Mouse (Mus musculus): ENCODE measurements around the gene Fuk. TPM values are rescaled to one million over a fixed set of nuclear protein-coding genes. Genes with fewer than 3 reads are reported as not detected.
"Not testable (repeated sequence)": the region's sequence is repeated elsewhere in the genome, so short reads cannot be mapped to it uniquely, and the experiment has no call there.

The Fuk gene
- polyA plus RNA-seq, 1 experiment from 2014 or later = 8.7 TPM

GRCm38 (mm10) chr8:110917415-110917814 is 15.1 kb upstream of the Fuk start:
- Histone ChIP-seq H3K4me2 (replicated peaks) (no peak overlapping the region), H3K4me1 (peaks cover 24% of the 10 kb centered on the region), H3K9ac (replicated peaks) (no peak overlapping the region), H3K27ac (replicated peaks) (no peak overlapping the region), H3K9me3 (no peaks in the 10 kb centered on the region), H3K4me3 (no peak overlapping the region), H3K27me3 (no peaks in the 10 kb centered on the region), H3K36me3 (no peaks in the 10 kb centered on the region)
- no peak for ATAC-seq (replicated peaks)
- 65% methylated on average over 2 of the region's 2 CpGs for WGBS

GRCm38 (mm10) chr8:110911576-110912570 is 9.6 kb upstream of the Fuk start:
- 87% methylated on average over 15 of the region's 15 CpGs for WGBS
- Histone ChIP-seq H3K4me3 (no peak overlapping the region), H3K36me3 (no peaks in the 10 kb centered on the region), H3K9me3 (no peaks in the 10 kb centered on the region), H3K9ac (replicated peaks) (no peak overlapping the region), H3K4me1 (no peaks in the 10 kb centered on the region), H3K27ac (replicated peaks) (no peak overlapping the region), H3K4me2 (replicated peaks) (no peak overlapping the region), H3K27me3 (no peaks in the 10 kb centered on the region)
- ATAC-seq (replicated peaks) = no peak

- not testable (repeated sequence) for H3K9me3 ChIP-seq; H3K4me3 ChIP-seq; ATAC-seq (replicated peaks); H3K27ac ChIP-seq (replicated peaks); H3K36me3 ChIP-seq; H3K4me2 ChIP-seq (replicated peaks); H3K4me1 ChIP-seq; H3K27me3 ChIP-seq; H3K9ac ChIP-seq (replicated peaks)
These were observed 7.6 kb upstream of the Fuk start for GRCm38 (mm10) chr8:110909850-110910249.

DNA sequence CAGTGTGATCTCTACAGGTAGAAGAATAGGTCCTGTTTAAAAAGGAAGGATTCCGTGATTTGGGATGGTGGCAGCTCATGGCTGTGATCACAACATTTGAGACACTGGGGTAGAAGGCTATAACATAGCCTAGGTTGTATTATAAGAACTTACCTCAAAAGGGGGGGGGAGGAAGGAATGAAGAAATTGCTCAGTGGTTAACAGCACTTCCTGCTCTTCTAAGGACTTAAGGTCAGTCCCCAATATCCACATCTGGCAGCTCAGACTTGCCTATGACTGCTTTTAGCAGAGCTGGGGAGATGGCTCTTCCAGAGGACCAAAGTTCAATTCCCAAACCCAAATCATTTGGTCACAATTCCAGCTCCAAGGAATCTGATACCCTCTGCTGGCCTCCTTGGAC is 4.4 kb upstream of the Fuk start:
- H3K9ac ChIP-seq (replicated peaks) = no peak overlapping the region
- ATAC-seq (replicated peaks) = no peak
- H3K36me3 ChIP-seq = no peaks in the 10 kb centered on the region
- no peaks in the 10 kb centered on the region for H3K9me3 ChIP-seq
- H3K4me1 ChIP-seq = peaks cover under 1% of the 10 kb centered on the region; the same call in 1 of the 2 replicates
- no peak overlapping the region for H3K4me2 ChIP-seq (replicated peaks)
- no peaks in the 10 kb centered on the region for H3K27me3 ChIP-seq
- WGBS = 89% methylated on average over 1 of the region's 1 CpGs
- H3K4me3 ChIP-seq = no peak overlapping the region
- no peak overlapping the region for H3K27ac ChIP-seq (replicated peaks)

DNA sequence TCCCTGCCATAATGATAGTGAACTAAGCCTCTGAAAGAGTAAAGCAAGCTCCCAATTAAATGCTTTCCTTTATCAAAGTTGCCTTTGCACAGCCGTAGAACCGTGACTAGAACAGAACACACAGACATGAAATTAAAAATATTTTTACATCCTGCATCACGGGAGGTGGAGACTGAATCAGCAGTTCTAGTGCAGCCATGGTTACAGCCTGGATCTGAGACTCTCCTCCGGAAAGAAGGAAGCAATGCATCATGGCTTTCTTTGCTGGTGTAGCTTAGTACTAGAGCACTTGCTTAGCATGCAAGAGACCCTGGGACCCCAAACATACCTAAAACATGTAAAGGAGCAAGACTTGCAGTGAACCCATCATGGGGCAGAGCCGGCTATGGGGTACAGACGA is 3.1 kb upstream of the Fuk start:
- Histone ChIP-seq H3K9ac (replicated peaks) (no peak overlapping the region), H3K36me3 (no peaks in the 10 kb centered on the region), H3K4me3 (no peak overlapping the region), H3K4me2 (replicated peaks) (no peak overlapping the region), H3K27me3 (no peaks in the 10 kb centered on the region), H3K27ac (replicated peaks) (no peak overlapping the region), H3K9me3 (no peaks in the 10 kb centered on the region), H3K4me1 (peaks cover 3% of the 10 kb centered on the region; the same call in 1 of the 2 replicates)
- ATAC-seq (replicated peaks) = no peak
- 91% methylated on average over 6 of the region's 6 CpGs for WGBS

GRCm38 (mm10) chr8:110902579-110902965 is 284 bp upstream of the Fuk start:
- Histone ChIP-seq H3K36me3 (0 out of 2 replicates have a peak, but pooled peaks cover 6% of the 10 kb centered on the region), H3K9me3 (no peaks in the 10 kb centered on the region), H3K4me3 (peak overlapping the region; percentile 75), H3K27me3 (no peaks in the 10 kb centered on the region), H3K9ac (replicated peaks) (no peak overlapping the region), H3K4me2 (replicated peaks) (peak overlapping the region; percentile 63), H3K27ac (replicated peaks) (no peak overlapping the region), H3K4me1 (peaks cover 3% of the 10 kb centered on the region; the same call in 1 of the 2 replicates)
- 62% methylated on average over 2 of the region's 2 CpGs for WGBS
- ATAC-seq (replicated peaks) = peak; percentile 35; the same call in 1 of the 2 replicates

GRCm38 (mm10) chr8:110901056-110901455 is 1.2 kb downstream of the Fuk start:
- H3K9ac ChIP-seq (replicated peaks) = no peak overlapping the region
- WGBS = 68% methylated on average over 3 of the region's 3 CpGs
- H3K4me1 ChIP-seq = peaks cover 3% of the 10 kb centered on the region; the same call in 1 of the 2 replicates
- H3K4me3 ChIP-seq = no peak overlapping the region
- ATAC-seq (replicated peaks) = no peak
- H3K4me2 ChIP-seq (replicated peaks) = no peak overlapping the region
- H3K27me3 ChIP-seq = no peaks in the 10 kb centered on the region
- H3K27ac ChIP-seq (replicated peaks) = no peak overlapping the region
- H3K9me3 ChIP-seq = no peaks in the 10 kb centered on the region
- 0 out of 2 replicates have a peak, but pooled peaks cover 6% of the 10 kb centered on the region for H3K36me3 ChIP-seq

- H3K4me2 ChIP-seq (replicated peaks) = no peak overlapping the region
- ATAC-seq (replicated peaks) = no peak
- no peak overlapping the region for H3K27ac ChIP-seq (replicated peaks)
- no peaks in the 10 kb centered on the region for H3K9me3 ChIP-seq
- peaks cover 3% of the 10 kb centered on the region; the same call in 1 of the 2 replicates for H3K4me1 ChIP-seq
- H3K4me3 ChIP-seq = no peak overlapping the region
- no peak overlapping the region for H3K9ac ChIP-seq (replicated peaks)
- H3K36me3 ChIP-seq = 0 out of 2 replicates have a peak, but pooled peaks cover 6% of the 10 kb centered on the region
- H3K27me3 ChIP-seq = no peaks in the 10 kb centered on the region
- WGBS = 92% methylated on average over 6 of the region's 6 CpGs
These were observed 4.8 kb downstream of the Fuk start for GRCm38 (mm10) chr8:110897495-110897894.

GRCm38 (mm10) chr8:110895812-110896211 is 6.5 kb downstream of the Fuk start:
- no peak for ATAC-seq (replicated peaks)
- no peaks in the 10 kb centered on the region for H3K4me1 ChIP-seq
- H3K4me2 ChIP-seq (replicated peaks) = no peak overlapping the region
- no peak overlapping the region for H3K4me3 ChIP-seq
- no peaks in the 10 kb centered on the region for H3K27me3 ChIP-seq
- 0 out of 2 replicates have a peak, but pooled peaks cover 6% of the 10 kb centered on the region for H3K36me3 ChIP-seq
- no peak overlapping the region for H3K27ac ChIP-seq (replicated peaks)
- no peak overlapping the region for H3K9ac ChIP-seq (replicated peaks)
- 94% methylated on average over 13 of the region's 13 CpGs for WGBS
- no peaks in the 10 kb centered on the region for H3K9me3 ChIP-seq

DNA sequence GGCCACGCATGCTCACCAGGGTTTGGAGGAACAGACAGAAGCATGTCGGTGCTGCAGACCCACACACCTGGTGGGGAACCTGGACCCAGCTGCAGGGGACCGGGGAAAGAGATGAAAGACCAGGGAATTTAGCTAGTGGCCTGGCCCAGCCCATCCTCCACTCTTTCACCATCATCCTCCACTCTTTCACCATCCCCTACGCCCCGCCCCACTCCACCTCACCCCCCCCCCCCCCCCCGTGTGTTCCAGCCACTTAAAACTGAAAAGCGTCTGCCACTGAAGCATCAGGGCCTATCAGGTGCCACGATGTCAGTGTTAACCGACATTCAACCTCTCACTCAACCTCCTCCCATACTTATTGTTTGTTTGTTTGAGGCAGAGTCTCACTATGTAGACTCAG is 7.0 kb downstream of the Fuk start:
- no peak overlapping the region for H3K27ac ChIP-seq (replicated peaks)
- H3K9me3 ChIP-seq = no peaks in the 10 kb centered on the region
- no peak for ATAC-seq (replicated peaks)
- H3K4me2 ChIP-seq (replicated peaks) = no peak overlapping the region
- H3K27me3 ChIP-seq = no peaks in the 10 kb centered on the region
- H3K4me1 ChIP-seq = no peaks in the 10 kb centered on the region
- H3K4me3 ChIP-seq = no peak overlapping the region
- no peak overlapping the region for H3K9ac ChIP-seq (replicated peaks)
- 81% methylated on average over 9 of the region's 9 CpGs for WGBS
- H3K36me3 ChIP-seq = 0 out of 2 replicates have a peak, but pooled peaks cover 6% of the 10 kb centered on the region

- ATAC-seq (replicated peaks) = no peak
- Histone ChIP-seq H3K9me3 (no peaks in the 10 kb centered on the region), H3K4me2 (replicated peaks) (no peak overlapping the region), H3K4me1 (no peaks in the 10 kb centered on the region), H3K36me3 (0 out of 2 replicates have a peak, but pooled peaks cover 6% of the 10 kb centered on the region), H3K27ac (replicated peaks) (no peak overlapping the region), H3K4me3 (no peak overlapping the region), H3K9ac (replicated peaks) (no peak overlapping the region), H3K27me3 (no peaks in the 10 kb centered on the region)
- WGBS = 92% methylated on average over 10 of the region's 10 CpGs
These were observed 7.4 kb downstream of the Fuk start for GRCm38 (mm10) chr8:110894851-110895250.

DNA sequence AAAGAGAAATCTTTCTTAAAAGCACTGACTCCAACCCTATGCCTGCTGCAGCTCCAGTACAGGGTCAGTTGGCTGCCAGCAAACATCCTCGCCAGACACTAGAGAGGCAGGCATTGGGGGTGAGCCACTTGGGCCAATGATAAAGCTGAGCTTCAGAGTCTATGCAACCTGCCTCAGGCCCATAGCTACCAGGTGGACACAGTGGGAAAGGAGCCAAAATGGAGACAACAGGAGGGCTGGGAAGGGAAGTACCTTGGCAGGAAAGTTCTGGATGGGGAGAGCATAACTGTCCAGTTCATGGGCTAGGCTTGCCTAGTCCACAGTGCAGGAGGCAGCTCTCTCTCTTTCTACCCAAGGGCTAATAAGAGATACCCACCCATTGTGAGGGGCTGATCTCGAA is 9.4 kb downstream of the Fuk start:
- Histone ChIP-seq H3K9me3 (no peaks in the 10 kb centered on the region), H3K4me1 (no peaks in the 10 kb centered on the region), H3K36me3 (no peaks in the 10 kb centered on the region), H3K4me2 (replicated peaks) (no peak overlapping the region), H3K4me3 (no peak overlapping the region), H3K27ac (replicated peaks) (no peak overlapping the region), H3K27me3 (no peaks in the 10 kb centered on the region), H3K9ac (replicated peaks) (no peak overlapping the region)
- 92% methylated on average over 2 of the region's 2 CpGs for WGBS
- ATAC-seq (replicated peaks) = no peak

Data from forebrain, embryonic 15.5 days (tissue).